Mouse (Mus musculus) embryonic facial prominence, embryonic 11.5 days (tissue): ENCODE measurements around the gene Ttc16. TPM values are rescaled to one million over a fixed set of nuclear protein-coding genes. Genes with fewer than 3 reads are reported as not detected.

ENCODE experiments used
- ATAC-seq: fragments of 200-750 bp; cut with Nextera tagmentation; replicated peaks from 2 replicates; pipeline ENCODE4 v1.8.0; 2017; ENCODE audit warnings: low read depth; ENCODE audit not compliant: insufficient number of reproducible peaks, low FRiP score, low TSS enrichment
- DNase-seq: peaks from one replicate; pipeline ENCODE4 v3.0.0-alpha.2; 2015; ENCODE audit warnings: low spot score
- H3K27ac ChIP-seq: fragments of 300-500 bp; sonication (generic); replicated peaks from 2 replicates; pipeline ENCODE4 v1.5.1; 2014; ENCODE audit warnings: mild to moderate bottlenecking, low read depth, low read length, control low read depth
- H3K27me3 ChIP-seq: fragments of 300-500 bp; sonication (generic); 2 replicates; pipeline ENCODE4 v1.6.1; 2014; ENCODE audit warnings: mild to moderate bottlenecking, low read length, moderate library complexity, mixed read lengths; ENCODE audit not compliant: control insufficient read depth, insufficient read depth
- H3K36me3 ChIP-seq: fragments of 300-500 bp; sonication (generic); replicated peaks from 2 replicates; pipeline ENCODE4 v1.6.1; 2014; ENCODE audit warnings: low read depth, mild to moderate bottlenecking, low read length, moderate library complexity, mixed read lengths; ENCODE audit not compliant: control insufficient read depth, insufficient read depth
- H3K4me1 ChIP-seq: fragments of 300-500 bp; sonication (generic); 2 replicates; pipeline ENCODE4 v1.6.1; 2014; ENCODE audit warnings: low read length, mixed read lengths; ENCODE audit not compliant: control insufficient read depth, insufficient read depth
- H3K4me2 ChIP-seq: fragments of 300-500 bp; sonication (generic); 2 replicates; pipeline ENCODE4 v1.6.1; 2014; ENCODE audit warnings: low read depth, mild to moderate bottlenecking, control low read depth, low read length, moderate library complexity
- H3K4me3 ChIP-seq: fragments of 300-500 bp; sonication (generic); 2 replicates; pipeline ENCODE4 v1.5.1; 2014; ENCODE audit warnings: low read depth, low read length, control low read depth
- H3K9ac ChIP-seq: fragments of 300-500 bp; sonication (generic); replicated peaks from 2 replicates; pipeline ENCODE4 v1.6.1; 2014; ENCODE audit warnings: mild to moderate bottlenecking, control low read depth, low read length
- H3K9me3 ChIP-seq: fragments of 300-500 bp; sonication (generic); replicated peaks from 2 replicates; pipeline ENCODE4 v1.6.1; 2016; ENCODE audit warnings: mild to moderate bottlenecking, low read length, inconsistent platforms, mixed read lengths; ENCODE audit not compliant: control insufficient read depth
- WGBS: fragments of 180-500 bp; shearing (Covaris S2); extraction: QIAGEN DNeasy Blood & Tissue Kit; methylation state at CpG from one replicate; pipeline ENCODE4 v1.1.7; 2014; 5-methylcytosine and 5-hydroxymethylcytosine counted together
- polyA plus RNA-seq: library from polyadenylated mRNA; unstranded; fragments of >200 nt; fragmentation: Nextera tagmentation; extraction: Ambion mirVana; gene quantifications from 2 replicates; pipeline ENCODE4 v1.2.1, GENCODE M21; 2014

Gene Ttc16
- polyA plus RNA-seq, 1 experiment from 2014 or later: not detected

GRCm38 (mm10) chr2:32730854-32731253 is 44.6 kb downstream of the Ttc16 start:
- peak overlapping the region; percentile 77 for H3K27ac ChIP-seq

GRCm38 (mm10) chr2:32729547-32729946 is 45.9 kb downstream of the Ttc16 start:
- peaks cover 13% of the 10 kb centered on the region for H3K4me1 ChIP-seq
- peak overlapping the region; percentile 52 for H3K27ac ChIP-seq

More at GRCm38 (mm10) chr2:32730854-32731253, 44.6 kb downstream of the Ttc16 start:
- Histone ChIP-seq H3K4me1 (peaks cover 16% of the 10 kb centered on the region), H3K9ac (peak overlapping the region; percentile 18; the same call in 1 of the 2 replicates), H3K4me2 (peak overlapping the region; percentile 35), H3K36me3 (no peaks in the 10 kb centered on the region), H3K4me3 (no peak overlapping the region), H3K27me3 (no peaks in the 10 kb centered on the region), H3K9me3 (no peaks in the 10 kb centered on the region)
- WGBS: 19% methylated on average over 11 of the region's 11 CpGs
- DNase-seq (peak; percentile 92), ATAC-seq (peak; percentile 24; the same call in 1 of the 2 replicates)

GRCm38 (mm10) chr2:32728463-32728862 is 47.0 kb downstream of the Ttc16 start:
- DNase-seq (no peak), ATAC-seq (no peak)
- Histone ChIP-seq H3K36me3 (no peaks in the 10 kb centered on the region), H3K27ac (no peak overlapping the region; the same call in 1 of the 2 replicates), H3K9me3 (no peaks in the 10 kb centered on the region), H3K4me1 (peaks cover 13% of the 10 kb centered on the region), H3K27me3 (no peaks in the 10 kb centered on the region), H3K4me3 (peak overlapping the region; percentile 23), H3K9ac (peak overlapping the region; percentile 30; the same call in 1 of the 2 replicates), H3K4me2 (peak overlapping the region; percentile 34)
- WGBS: 46% methylated on average over 7 of the region's 7 CpGs

More at GRCm38 (mm10) chr2:32729547-32729946, 45.9 kb downstream of the Ttc16 start:
- ATAC-seq (no peak), DNase-seq (no peak)
- H3K9ac ChIP-seq: no peak overlapping the region; the same call in 1 of the 2 replicates
- WGBS: 49% methylated on average over 4 of the region's 4 CpGs
- no peaks in the 10 kb centered on the region for H3K27me3 ChIP-seq
- H3K4me2 ChIP-seq: no peak overlapping the region
- H3K9me3 ChIP-seq: no peaks in the 10 kb centered on the region
- no peak overlapping the region for H3K4me3 ChIP-seq
- no peaks in the 10 kb centered on the region for H3K36me3 ChIP-seq

- H3K9ac ChIP-seq: no peak overlapping the region
- 0% methylated on average over 16 of the region's 16 CpGs for WGBS
- peak overlapping the region; percentile 30 for H3K4me3 ChIP-seq
- H3K4me1 ChIP-seq: peaks cover 13% of the 10 kb centered on the region
- no peak overlapping the region for H3K27ac ChIP-seq
- H3K9me3 ChIP-seq: no peaks in the 10 kb centered on the region
- DNase-seq (peak; percentile 98), ATAC-seq (peak; percentile 91)
- H3K36me3 ChIP-seq: no peaks in the 10 kb centered on the region
- H3K4me2 ChIP-seq: peak overlapping the region; percentile 39
- H3K27me3 ChIP-seq: no peaks in the 10 kb centered on the region
These were observed 48.0 kb downstream of the Ttc16 start for GRCm38 (mm10) chr2:32727435-32727834.

GRCm38 (mm10) chr2:32724832-32725790 is 50.3 kb downstream of the Ttc16 start:
- H3K9ac ChIP-seq: no peak overlapping the region
- no peak overlapping the region for H3K4me2 ChIP-seq
- H3K4me1 ChIP-seq: peaks cover 10% of the 10 kb centered on the region
- H3K4me3 ChIP-seq: no peak overlapping the region
- DNase-seq (no peak), ATAC-seq (no peak)
- WGBS: 82% methylated on average over 16 of the region's 16 CpGs
- H3K36me3 ChIP-seq: no peaks in the 10 kb centered on the region
- no peak overlapping the region for H3K27ac ChIP-seq
- H3K27me3 ChIP-seq: no peaks in the 10 kb centered on the region
- H3K9me3 ChIP-seq: no peaks in the 10 kb centered on the region

- DNase-seq: no peak
These were observed 51.3 kb downstream of the Ttc16 start for GRCm38 (mm10) chr2:32724149-32724548.

GRCm38 (mm10) chr2:32722581-32722980 is 52.9 kb downstream of the Ttc16 start:
- Histone ChIP-seq H3K4me3 (no peak overlapping the region), H3K27me3 (no peaks in the 10 kb centered on the region), H3K9ac (no peak overlapping the region), H3K27ac (no peak overlapping the region), H3K4me1 (peaks cover 5% of the 10 kb centered on the region; the same call in 1 of the 2 replicates), H3K36me3 (no peaks in the 10 kb centered on the region), H3K9me3 (no peaks in the 10 kb centered on the region), H3K4me2 (no peak overlapping the region)
- DNase-seq (no peak), ATAC-seq (no peak)
- WGBS: 84% methylated on average over 3 of the region's 3 CpGs

More at GRCm38 (mm10) chr2:32724149-32724548, 51.3 kb downstream of the Ttc16 start:
- Histone ChIP-seq H3K4me2 (no peak overlapping the region), H3K9me3 (no peaks in the 10 kb centered on the region), H3K27ac (no peak overlapping the region), H3K4me1 (peaks cover 10% of the 10 kb centered on the region; the same call in 1 of the 2 replicates), H3K27me3 (no peaks in the 10 kb centered on the region), H3K4me3 (no peak overlapping the region), H3K36me3 (no peaks in the 10 kb centered on the region), H3K9ac (no peak overlapping the region)
- no peak for ATAC-seq
- WGBS: 86% methylated on average over 4 of the region's 4 CpGs

GRCm38 (mm10) chr2:32722046-32722445 is 53.4 kb downstream of the Ttc16 start:
- Histone ChIP-seq H3K4me3 (no peak overlapping the region), H3K4me2 (peak overlapping the region; percentile 1; the same call in 1 of the 2 replicates), H3K9me3 (no peaks in the 10 kb centered on the region), H3K27me3 (no peaks in the 10 kb centered on the region), H3K27ac (0 out of 2 replicates have a peak overlapping the region, but pooled peaks have one; percentile 13), H3K4me1 (peaks cover 5% of the 10 kb centered on the region; the same call in 1 of the 2 replicates), H3K36me3 (no peaks in the 10 kb centered on the region), H3K9ac (peak overlapping the region; percentile 22; the same call in 1 of the 2 replicates)
- 61% methylated on average over 6 of the region's 6 CpGs for WGBS
- ATAC-seq: no peak
- DNase-seq: no peak
